Mouse (Mus musculus): ENCODE results near the gene Dph3. TPM values are rescaled to one million over a fixed set of nuclear protein-coding genes. Genes with fewer than 3 reads are reported as not detected.

Gene Dph3
- polyA plus RNA-seq, 1 experiment = 4.4 TPM

DNA sequence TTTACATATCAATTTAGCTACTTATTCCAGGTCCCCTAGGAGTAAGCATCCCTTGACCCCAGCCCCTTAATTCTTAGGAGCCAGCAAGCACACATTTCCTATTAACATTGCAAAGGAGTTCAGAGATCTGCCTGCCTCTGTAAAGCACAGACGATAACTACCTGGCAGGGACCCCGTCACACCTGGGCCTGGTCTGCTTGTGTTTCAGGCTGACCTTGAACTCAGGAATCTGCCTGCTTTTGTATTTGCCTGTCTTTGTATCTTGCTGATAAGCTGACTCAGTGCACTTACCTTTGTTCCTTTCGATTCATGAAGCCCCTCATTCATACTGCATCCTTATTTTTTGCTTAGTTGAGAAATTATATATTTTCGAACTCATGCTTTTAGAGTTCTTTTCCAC, 21.4 kb upstream of the Dph3 start:
- H3K4me1 ChIP-seq (ENCODE audit: control insufficient read depth) = peaks cover 3% of the 10 kb centered on the region
- TF ChIP-seq TAL1 (IDR thresholded peaks at IDR 0.05; ENCODE audit: low read length) = no peak
- TF ChIP-seq GATA1 (IDR thresholded peaks at IDR 0.05; ENCODE audit: low read length) = no peak
- no peaks in the 10 kb centered on the region for H3K9me3 ChIP-seq (ENCODE audit: control insufficient read depth, low read length)
- H3K4me3 ChIP-seq (replicated peaks) = no peak overlapping the region
- H3K36me3 ChIP-seq (ENCODE audit: control insufficient read depth) = peaks cover 26% of the 10 kb centered on the region
- H3K27me3 ChIP-seq (ENCODE audit: control insufficient read depth) = no peaks in the 10 kb centered on the region

DNA sequence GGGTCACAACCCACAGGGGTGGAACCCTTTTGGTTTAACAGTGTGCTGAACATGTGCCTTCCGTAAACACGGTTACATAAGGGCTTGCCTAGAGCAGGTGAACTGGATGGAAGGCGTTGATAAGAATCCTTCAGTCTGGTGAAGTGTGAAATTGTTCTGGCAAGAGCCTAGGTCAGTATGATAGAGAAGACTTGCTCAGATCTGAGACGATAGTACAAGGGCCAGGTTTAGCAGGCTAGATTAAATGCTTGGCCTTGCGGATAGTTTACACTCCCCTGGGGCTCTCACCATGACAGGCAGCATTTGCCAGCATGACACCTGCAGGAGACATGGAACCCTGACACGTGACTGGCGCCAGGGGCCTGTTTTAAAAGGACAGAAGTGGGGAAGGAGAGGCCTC, 20.1 kb upstream of the Dph3 start:
- peaks cover 3% of the 10 kb centered on the region for H3K4me1 ChIP-seq (ENCODE audit: control insufficient read depth)
- no peaks in the 10 kb centered on the region for H3K9me3 ChIP-seq (ENCODE audit: control insufficient read depth, low read length)
- TF ChIP-seq GATA1 (IDR thresholded peaks at IDR 0.05; ENCODE audit: low read length) = no peak
- no peak for TF ChIP-seq TAL1 (IDR thresholded peaks at IDR 0.05; ENCODE audit: low read length)
- H3K27me3 ChIP-seq (ENCODE audit: control insufficient read depth) = no peaks in the 10 kb centered on the region
- peaks cover 34% of the 10 kb centered on the region for H3K36me3 ChIP-seq (ENCODE audit: control insufficient read depth)
- no peak overlapping the region for H3K4me3 ChIP-seq (replicated peaks)

DNA sequence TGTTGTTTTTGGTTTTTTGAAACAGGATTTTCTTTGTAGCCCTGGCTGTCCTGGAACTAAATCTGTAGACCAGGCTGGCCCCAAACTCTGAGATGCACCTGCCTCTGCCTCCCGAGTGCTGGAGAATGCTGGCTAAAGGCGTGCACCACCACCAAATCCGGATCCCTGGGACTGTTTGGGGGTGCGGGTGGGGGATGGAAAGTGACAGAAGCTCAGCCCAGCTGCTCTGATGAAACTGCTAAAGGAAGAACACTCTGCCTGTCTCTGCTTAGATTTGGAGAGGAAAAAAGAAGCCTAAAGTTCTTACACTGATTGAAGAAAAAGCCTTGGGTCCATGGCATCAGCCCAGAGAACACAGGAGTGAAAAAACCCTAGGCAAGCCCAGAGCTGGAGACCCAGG, 18.0 kb upstream of the Dph3 start:
- Histone ChIP-seq H3K36me3 (ENCODE audit: control insufficient read depth) (peaks cover 55% of the 10 kb centered on the region), H3K4me3 (replicated peaks) (no peak overlapping the region)
- TF ChIP-seq GATA1 (IDR thresholded peaks at IDR 0.05; ENCODE audit: low read length) (no peak), TAL1 (IDR thresholded peaks at IDR 0.05; ENCODE audit: low read length) (no peak)

DNA sequence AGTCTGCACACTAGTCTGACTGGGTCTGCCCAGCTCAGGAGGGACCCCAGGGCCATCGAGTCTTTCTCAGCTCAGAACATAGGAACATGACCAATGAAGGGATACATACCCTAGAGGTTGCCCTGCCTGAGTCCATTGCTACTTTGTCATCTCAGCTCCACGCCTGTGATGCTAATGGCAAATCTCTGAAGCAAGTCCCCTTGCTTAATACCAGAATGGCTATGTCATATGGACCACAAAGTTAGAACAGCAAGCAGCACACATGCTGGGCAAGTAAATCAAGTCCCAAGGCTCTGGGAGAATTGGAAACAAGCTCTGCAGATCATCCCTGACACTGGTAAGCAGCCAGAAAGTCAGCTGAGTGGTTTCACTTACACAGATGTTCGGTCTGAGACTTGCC, 13.4 kb upstream of the Dph3 start:
- H3K4me3 ChIP-seq (replicated peaks) = no peak overlapping the region
- no peaks in the 10 kb centered on the region for H3K27me3 ChIP-seq (ENCODE audit: control insufficient read depth)
- H3K36me3 ChIP-seq (ENCODE audit: control insufficient read depth) = peaks cover 93% of the 10 kb centered on the region
- TF ChIP-seq GATA1 (IDR thresholded peaks at IDR 0.05; ENCODE audit: low read length) (no peak), TAL1 (IDR thresholded peaks at IDR 0.05; ENCODE audit: low read length) (no peak)
- no peaks in the 10 kb centered on the region for H3K4me1 ChIP-seq (ENCODE audit: control insufficient read depth)
- peaks cover 4% of the 10 kb centered on the region; the same call in 1 of the 2 replicates for H3K9me3 ChIP-seq (ENCODE audit: control insufficient read depth, low read length)

More for the DNA sequence above, 18.0 kb upstream of the Dph3 start:
- Histone ChIP-seq H3K4me1 (ENCODE audit: control insufficient read depth) (peaks cover 3% of the 10 kb centered on the region), H3K27me3 (ENCODE audit: control insufficient read depth) (no peaks in the 10 kb centered on the region), H3K9me3 (ENCODE audit: control insufficient read depth, low read length) (peaks cover 4% of the 10 kb centered on the region; the same call in 1 of the 2 replicates)

DNA sequence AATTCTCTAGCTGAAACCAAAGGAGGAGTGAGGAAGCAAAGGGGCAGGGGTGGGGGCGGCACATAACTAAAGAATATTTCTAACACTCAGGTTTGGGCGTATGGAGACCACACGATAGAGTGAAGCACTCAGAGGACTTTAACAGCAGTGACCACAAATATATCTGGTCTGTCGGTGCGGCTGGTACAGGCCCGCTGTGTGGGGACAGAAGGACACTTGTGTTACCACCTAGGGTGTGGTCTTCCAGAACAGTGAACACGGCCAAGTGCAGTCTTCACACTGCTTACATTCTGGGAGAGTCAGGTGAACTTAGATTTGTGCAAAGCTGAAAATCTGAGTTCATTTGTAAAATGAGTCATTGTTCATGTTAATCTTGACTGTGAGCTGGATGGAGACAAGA, 12.2 kb upstream of the Dph3 start:
- Histone ChIP-seq H3K36me3 (ENCODE audit: control insufficient read depth) (peaks cover 95% of the 10 kb centered on the region), H3K4me1 (ENCODE audit: control insufficient read depth) (peaks cover 4% of the 10 kb centered on the region), H3K9me3 (ENCODE audit: control insufficient read depth, low read length) (peaks cover 4% of the 10 kb centered on the region; the same call in 1 of the 2 replicates), H3K27me3 (ENCODE audit: control insufficient read depth) (no peaks in the 10 kb centered on the region), H3K4me3 (replicated peaks) (no peak overlapping the region)
- no peak for TF ChIP-seq GATA1 (IDR thresholded peaks at IDR 0.05; ENCODE audit: low read length)
- TF ChIP-seq TAL1 (IDR thresholded peaks at IDR 0.05; ENCODE audit: low read length) = no peak

DNA sequence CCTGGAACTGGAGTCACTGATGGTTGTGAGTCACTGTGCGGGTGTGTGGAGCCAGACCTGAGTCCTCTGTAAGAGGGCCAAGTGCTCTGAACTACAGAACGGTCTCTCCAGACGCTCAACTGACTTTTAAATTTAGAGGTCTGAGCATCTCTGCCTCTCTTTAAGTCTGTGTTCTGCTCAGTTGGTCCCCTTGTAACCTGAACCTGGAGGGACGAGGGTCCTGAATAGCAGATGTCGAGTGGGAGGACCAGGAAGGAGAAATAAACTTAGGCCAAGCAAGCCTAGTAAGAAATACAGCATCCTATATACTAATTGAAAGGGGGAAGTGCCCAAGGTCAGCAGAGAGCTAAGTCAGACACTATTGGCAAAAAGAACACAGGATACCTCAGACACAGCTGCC, 11.2 kb upstream of the Dph3 start:
- Histone ChIP-seq H3K36me3 (ENCODE audit: control insufficient read depth) (peaks cover 95% of the 10 kb centered on the region), H3K9me3 (ENCODE audit: control insufficient read depth, low read length) (peaks cover 4% of the 10 kb centered on the region; the same call in 1 of the 2 replicates)
- no peak for TF ChIP-seq TAL1 (IDR thresholded peaks at IDR 0.05; ENCODE audit: low read length)
- no peak for TF ChIP-seq GATA1 (IDR thresholded peaks at IDR 0.05; ENCODE audit: low read length)

DNA sequence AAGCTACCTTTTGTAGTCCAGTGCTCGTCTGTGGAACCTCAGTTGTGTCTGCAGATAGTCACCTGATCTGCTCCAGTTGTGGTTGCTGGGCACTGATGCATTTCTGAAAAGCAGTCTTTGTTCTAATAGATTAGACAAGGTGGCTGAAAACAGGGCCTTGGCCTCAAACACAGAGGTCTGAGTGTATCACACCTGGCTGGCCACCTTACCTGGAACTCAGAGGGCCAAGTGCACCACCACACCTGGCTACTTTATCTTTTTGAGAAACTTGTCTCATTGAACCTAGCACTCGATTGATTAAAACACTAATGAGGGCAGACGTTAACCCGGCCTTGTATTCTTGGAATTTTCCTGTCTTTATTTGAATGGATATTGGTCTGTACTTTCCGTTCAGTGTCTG, 10.1 kb upstream of the Dph3 start:
- Histone ChIP-seq H3K4me1 (ENCODE audit: control insufficient read depth) (peaks cover 4% of the 10 kb centered on the region), H3K4me3 (replicated peaks) (no peak overlapping the region), H3K27me3 (ENCODE audit: control insufficient read depth) (no peaks in the 10 kb centered on the region), H3K9me3 (ENCODE audit: control insufficient read depth, low read length) (peaks cover 4% of the 10 kb centered on the region; the same call in 1 of the 2 replicates), H3K36me3 (ENCODE audit: control insufficient read depth) (peaks cover 99% of the 10 kb centered on the region)
- no peak for TF ChIP-seq GATA1 (IDR thresholded peaks at IDR 0.05; ENCODE audit: low read length)
- TF ChIP-seq TAL1 (IDR thresholded peaks at IDR 0.05; ENCODE audit: low read length) = no peak

More for the DNA sequence above, 11.2 kb upstream of the Dph3 start:
- Histone ChIP-seq H3K27me3 (ENCODE audit: control insufficient read depth) (no peaks in the 10 kb centered on the region), H3K4me3 (replicated peaks) (no peak overlapping the region), H3K4me1 (ENCODE audit: control insufficient read depth) (peaks cover 4% of the 10 kb centered on the region)

DNA sequence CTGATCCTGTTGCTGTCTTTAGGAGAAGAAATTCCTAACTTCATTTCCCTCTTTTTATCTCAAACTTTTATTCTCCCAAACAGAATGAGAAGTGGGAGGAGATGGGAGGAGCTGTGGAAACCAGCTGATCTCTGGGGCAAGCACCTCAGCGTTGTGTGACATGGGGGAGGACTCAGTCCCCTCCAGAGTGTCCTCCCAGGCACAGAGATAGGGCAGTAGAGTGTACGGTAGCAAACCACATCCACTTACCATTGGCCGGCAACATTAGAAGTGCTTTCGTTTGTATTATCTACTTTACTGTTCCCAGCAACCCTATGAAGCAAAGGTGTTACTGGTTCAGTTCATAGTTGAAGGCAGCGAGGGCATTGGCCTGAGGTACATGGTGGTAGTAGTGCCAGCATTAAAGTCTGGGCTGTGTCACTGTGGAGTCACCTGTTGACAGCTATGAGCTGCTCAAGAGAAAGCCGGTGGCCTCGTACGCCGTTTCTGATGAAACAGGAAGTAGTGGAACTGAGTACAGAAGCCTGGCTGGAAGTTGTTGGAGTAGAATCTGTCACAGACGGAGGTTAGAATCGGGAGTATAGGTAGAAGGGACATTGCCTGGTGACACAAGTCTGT, 8.1 kb upstream of the Dph3 start:
- no peak overlapping the region for H3K4me3 ChIP-seq (replicated peaks)
- peaks cover 7% of the 10 kb centered on the region for H3K4me1 ChIP-seq (ENCODE audit: control insufficient read depth)
- peaks cover 89% of the 10 kb centered on the region for H3K36me3 ChIP-seq (ENCODE audit: control insufficient read depth)
- no peak for TF ChIP-seq TAL1 (IDR thresholded peaks at IDR 0.05; ENCODE audit: low read length)
- TF ChIP-seq GATA1 (IDR thresholded peaks at IDR 0.05; ENCODE audit: low read length) = no peak
- H3K27me3 ChIP-seq (ENCODE audit: control insufficient read depth) = no peaks in the 10 kb centered on the region
- H3K9me3 ChIP-seq (ENCODE audit: control insufficient read depth, low read length) = no peaks in the 10 kb centered on the region

DNA sequence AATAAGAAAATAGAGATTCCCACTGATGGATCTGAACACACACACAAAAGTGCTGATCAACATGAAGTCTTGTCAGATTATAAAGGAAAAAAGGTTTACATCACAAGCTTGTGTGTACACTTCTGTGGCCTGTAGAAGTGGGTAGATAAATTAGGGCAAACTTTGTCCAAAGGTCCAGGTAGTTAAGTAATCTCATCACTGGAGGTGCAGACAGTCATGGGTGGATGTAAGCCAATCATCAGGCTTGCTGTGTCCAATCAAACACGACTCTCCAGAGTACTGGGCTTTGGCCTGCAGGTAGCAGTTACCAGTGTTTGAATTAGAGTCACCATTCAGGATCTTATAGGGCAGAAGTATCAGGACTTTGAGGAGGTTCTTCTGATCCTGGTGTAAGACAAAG, 7.5 kb upstream of the Dph3 start:
- H3K36me3 ChIP-seq (ENCODE audit: control insufficient read depth) = peaks cover 85% of the 10 kb centered on the region
- TF ChIP-seq GATA1 (IDR thresholded peaks at IDR 0.05; ENCODE audit: low read length) (no peak), TAL1 (IDR thresholded peaks at IDR 0.05; ENCODE audit: low read length) (no peak)

DNA sequence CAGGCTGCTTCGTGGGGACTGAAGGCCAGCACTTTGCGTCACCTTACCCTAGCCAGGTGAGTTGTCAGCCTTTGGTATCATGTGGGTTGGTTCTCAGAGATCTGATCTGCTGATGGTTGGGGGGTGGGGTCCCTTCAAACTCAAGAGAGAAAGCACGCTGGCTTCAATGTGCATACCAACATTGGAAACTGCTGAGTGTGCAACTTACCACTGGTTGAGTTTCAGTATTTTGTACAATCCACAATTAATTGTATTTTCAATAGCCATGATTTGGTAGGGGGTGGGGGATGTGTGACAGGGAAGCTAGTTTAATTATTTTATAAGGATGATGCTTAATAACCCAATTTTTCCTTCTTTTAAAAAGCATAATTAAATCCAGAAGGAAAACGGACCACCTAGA, 6.2 kb upstream of the Dph3 start:
- H3K9me3 ChIP-seq (ENCODE audit: control insufficient read depth, low read length) = no peaks in the 10 kb centered on the region
- TF ChIP-seq GATA1 (IDR thresholded peaks at IDR 0.05; ENCODE audit: low read length) (no peak), TAL1 (IDR thresholded peaks at IDR 0.05; ENCODE audit: low read length) (no peak)
- peaks cover 72% of the 10 kb centered on the region for H3K36me3 ChIP-seq (ENCODE audit: control insufficient read depth)
- H3K4me3 ChIP-seq (replicated peaks) = no peak overlapping the region
- no peaks in the 10 kb centered on the region for H3K27me3 ChIP-seq (ENCODE audit: control insufficient read depth)
- H3K4me1 ChIP-seq (ENCODE audit: control insufficient read depth) = peaks cover 20% of the 10 kb centered on the region

More for the DNA sequence above, 7.5 kb upstream of the Dph3 start:
- peaks cover 10% of the 10 kb centered on the region for H3K4me1 ChIP-seq (ENCODE audit: control insufficient read depth)
- no peaks in the 10 kb centered on the region for H3K9me3 ChIP-seq (ENCODE audit: control insufficient read depth, low read length)
- no peaks in the 10 kb centered on the region for H3K27me3 ChIP-seq (ENCODE audit: control insufficient read depth)
- H3K4me3 ChIP-seq (replicated peaks) = no peak overlapping the region
